Mouse (Mus musculus): ENCODE data around the gene Hpf1.

Gene Hpf1

GRCm38 (mm10) chr8:60900147-60900546 is 9.9 kb downstream of the Hpf1 start:
- no peak for DNase-seq

GRCm38 (mm10) chr8:60912081-60912480 is 21.9 kb downstream of the Hpf1 start:
- no peak for DNase-seq

- DNase-seq = no peak
Measured at GRCm38 (mm10) chr8:60912554-60912953, 22.3 kb downstream of the Hpf1 start.

GRCm38 (mm10) chr8:60919069-60919468 is 28.9 kb downstream of the Hpf1 start:
- DNase-seq = no peak

- DNase-seq = no peak
Measured at GRCm38 (mm10) chr8:60920176-60920575, 30.0 kb downstream of the Hpf1 start.

GRCm38 (mm10) chr8:60933617-60934016 is 43.4 kb downstream of the Hpf1 start:
- no peak for DNase-seq

GRCm38 (mm10) chr8:60938717-60939424 is 48.7 kb downstream of the Hpf1 start:
- DNase-seq = no peak

GRCm38 (mm10) chr8:60942867-60943266 is 52.6 kb downstream of the Hpf1 start:
- DNase-seq = no peak

GRCm38 (mm10) chr8:60947503-60947902 is 57.3 kb downstream of the Hpf1 start:
- DNase-seq = no peak

GRCm38 (mm10) chr8:60949859-60950258 is 59.6 kb downstream of the Hpf1 start:
- DNase-seq = no peak

- DNase-seq = no peak
Measured at GRCm38 (mm10) chr8:60951271-60951670, 61.1 kb downstream of the Hpf1 start.

- no peak for DNase-seq
Measured at GRCm38 (mm10) chr8:60951757-60952156, 61.5 kb downstream of the Hpf1 start.

GRCm38 (mm10) chr8:60952803-60953202 is 62.6 kb downstream of the Hpf1 start:
- no peak for DNase-seq

- DNase-seq = peak; percentile 66
Measured at GRCm38 (mm10) chr8:60954281-60955014, 64.2 kb downstream of the Hpf1 start.

GRCm38 (mm10) chr8:60956847-60957246 is 66.6 kb downstream of the Hpf1 start:
- DNase-seq = no peak
